Mouse (Mus musculus): ENCODE measurements around the gene Fmnl2. TPM values are rescaled to one million over a fixed set of nuclear protein-coding genes. Genes with fewer than 3 reads are reported as not detected.

Gene Fmnl2
- polyA plus RNA-seq, 1 experiment from 2014 or later: 10.2 TPM

DNA sequence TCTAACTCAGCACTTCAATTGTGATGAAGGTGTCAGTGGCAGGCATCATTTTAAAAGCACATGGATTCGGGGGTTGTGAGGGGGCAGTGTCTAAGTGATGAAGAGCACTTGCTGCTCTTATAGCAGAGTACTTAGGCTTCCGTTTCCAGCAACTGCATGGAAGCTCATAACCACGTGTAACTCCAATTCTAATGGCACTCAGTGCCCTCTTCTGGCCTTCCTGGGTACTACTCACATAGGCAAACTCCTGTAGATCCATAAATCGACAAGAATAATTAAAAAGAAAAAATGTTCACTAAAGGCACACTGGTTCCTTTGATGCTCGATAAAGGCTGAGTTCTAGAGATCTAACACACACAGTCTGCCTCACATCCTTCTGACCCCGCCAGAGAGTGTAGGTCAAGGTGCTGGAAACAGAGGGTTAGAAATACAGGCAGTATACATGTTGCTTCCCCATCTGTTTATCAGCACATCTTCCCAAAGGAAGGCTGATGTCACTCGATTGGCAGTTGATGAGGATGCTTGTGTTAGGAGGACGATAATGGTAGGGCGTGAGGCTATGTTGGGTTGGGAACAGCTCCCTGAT, 228.1 kb downstream of the Fmnl2 start:
- no peaks in the 10 kb centered on the region for H3K36me3 ChIP-seq (ENCODE audit: control insufficient read depth, insufficient read depth, low read length)
- no peak overlapping the region for H3K4me3 ChIP-seq (ENCODE audit: low read depth, low read length)
- H3K27me3 ChIP-seq (ENCODE audit: control insufficient read depth, insufficient read depth, low read length): no peaks in the 10 kb centered on the region
- H3K9me3 ChIP-seq (ENCODE audit: control insufficient read depth, low read depth, low read length): no peaks in the 10 kb centered on the region
- H3K9ac ChIP-seq (replicated peaks; ENCODE audit: low read depth, low read length): no peak overlapping the region
- WGBS: 57% methylated on average over 9 of the region's 9 CpGs
- no peak for ATAC-seq (ENCODE audit: insufficient number of reproducible peaks, insufficient read depth, low FRiP score, low read depth)
- no peak overlapping the region for H3K27ac ChIP-seq (ENCODE audit: low read length)
- H3K4me1 ChIP-seq (ENCODE audit: control insufficient read depth, insufficient read depth, low read length): no peaks in the 10 kb centered on the region
- H3K4me2 ChIP-seq (replicated peaks; ENCODE audit: low read depth, low read length): no peak overlapping the region

DNA sequence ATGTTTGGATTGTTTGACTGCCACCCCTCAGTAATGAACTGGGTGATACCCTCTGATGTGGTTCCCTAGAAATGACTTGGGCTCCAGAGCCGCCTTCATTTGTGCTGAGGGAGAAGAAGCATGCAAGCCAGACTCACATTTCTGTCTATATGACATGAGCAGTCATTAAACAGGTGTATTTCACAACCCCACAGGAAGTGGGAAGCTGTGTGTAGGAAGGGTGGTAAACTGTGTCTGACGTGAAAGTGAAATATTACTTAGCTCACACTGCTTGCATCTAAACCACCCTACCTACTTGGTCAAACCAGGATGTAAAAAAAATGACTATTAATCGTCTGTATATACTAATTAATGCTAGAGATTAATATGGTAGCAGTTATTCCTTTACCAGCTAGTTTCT, 231.1 kb downstream of the Fmnl2 start:
- Histone ChIP-seq H3K4me2 (replicated peaks; ENCODE audit: low read depth, low read length) (no peak overlapping the region), H3K27ac (ENCODE audit: low read length) (no peak overlapping the region), H3K9ac (replicated peaks; ENCODE audit: low read depth, low read length) (no peak overlapping the region), H3K4me3 (ENCODE audit: low read depth, low read length) (no peak overlapping the region), H3K36me3 (ENCODE audit: control insufficient read depth, insufficient read depth, low read length) (no peaks in the 10 kb centered on the region), H3K27me3 (ENCODE audit: control insufficient read depth, insufficient read depth, low read length) (no peaks in the 10 kb centered on the region), H3K9me3 (ENCODE audit: control insufficient read depth, low read depth, low read length) (no peaks in the 10 kb centered on the region), H3K4me1 (ENCODE audit: control insufficient read depth, insufficient read depth, low read length) (no peaks in the 10 kb centered on the region)
- 83% methylated on average over 3 of the region's 3 CpGs for WGBS
- no peak for ATAC-seq (ENCODE audit: insufficient number of reproducible peaks, insufficient read depth, low FRiP score, low read depth)

GRCm38 (mm10) chr2:53095031-53095430, 237.4 kb downstream of the Fmnl2 start:
- H3K9me3 ChIP-seq (ENCODE audit: control insufficient read depth, low read depth, low read length): no peaks in the 10 kb centered on the region
- no peaks in the 10 kb centered on the region for H3K36me3 ChIP-seq (ENCODE audit: control insufficient read depth, insufficient read depth, low read length)
- no peak for ATAC-seq (ENCODE audit: insufficient number of reproducible peaks, insufficient read depth, low FRiP score, low read depth)
- H3K27ac ChIP-seq (ENCODE audit: low read length): no peak overlapping the region
- H3K9ac ChIP-seq (replicated peaks; ENCODE audit: low read depth, low read length): no peak overlapping the region
- H3K4me2 ChIP-seq (replicated peaks; ENCODE audit: low read depth, low read length): no peak overlapping the region
- WGBS: 87% methylated on average over 9 of the region's 9 CpGs
- H3K4me1 ChIP-seq (ENCODE audit: control insufficient read depth, insufficient read depth, low read length): no peaks in the 10 kb centered on the region
- H3K27me3 ChIP-seq (ENCODE audit: control insufficient read depth, insufficient read depth, low read length): no peaks in the 10 kb centered on the region
- no peak overlapping the region for H3K4me3 ChIP-seq (ENCODE audit: low read depth, low read length)

- Histone ChIP-seq H3K9me3 (ENCODE audit: control insufficient read depth, low read depth, low read length) (no peaks in the 10 kb centered on the region), H3K36me3 (ENCODE audit: control insufficient read depth, insufficient read depth, low read length) (no peaks in the 10 kb centered on the region), H3K4me2 (replicated peaks; ENCODE audit: low read depth, low read length) (no peak overlapping the region), H3K4me3 (ENCODE audit: low read depth, low read length) (no peak overlapping the region), H3K4me1 (ENCODE audit: control insufficient read depth, insufficient read depth, low read length) (no peaks in the 10 kb centered on the region), H3K9ac (replicated peaks; ENCODE audit: low read depth, low read length) (no peak overlapping the region), H3K27ac (ENCODE audit: low read length) (no peak overlapping the region), H3K27me3 (ENCODE audit: control insufficient read depth, insufficient read depth, low read length) (no peaks in the 10 kb centered on the region)
- 91% methylated on average over 3 of the region's 3 CpGs for WGBS
- ATAC-seq (ENCODE audit: insufficient number of reproducible peaks, insufficient read depth, low FRiP score, low read depth): no peak
Measured at GRCm38 (mm10) chr2:53095489-53095888, 237.8 kb downstream of the Fmnl2 start.

DNA sequence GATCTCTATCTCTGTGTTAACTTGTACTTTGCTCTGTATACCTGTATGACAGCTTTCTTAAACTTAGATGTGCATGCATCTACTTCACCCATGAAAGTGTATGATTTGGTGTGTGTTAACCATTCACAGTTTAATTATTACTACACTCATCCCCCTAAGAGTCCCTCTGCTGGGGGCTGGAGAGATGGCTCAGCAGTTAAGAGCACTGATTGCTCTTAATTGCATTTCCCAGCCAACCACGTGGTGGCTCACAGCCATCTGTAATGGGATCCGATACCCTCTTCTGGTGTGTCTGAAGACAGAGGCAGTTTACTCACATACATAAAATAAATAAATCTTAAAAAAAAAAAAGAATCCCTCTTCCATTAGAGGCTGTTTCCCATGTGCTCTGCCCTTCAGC, 242.4 kb downstream of the Fmnl2 start:
- ATAC-seq (ENCODE audit: insufficient number of reproducible peaks, insufficient read depth, low FRiP score, low read depth): no peak
- H3K27me3 ChIP-seq (ENCODE audit: control insufficient read depth, insufficient read depth, low read length): no peaks in the 10 kb centered on the region
- H3K4me3 ChIP-seq (ENCODE audit: low read depth, low read length): no peak overlapping the region
- H3K9ac ChIP-seq (replicated peaks; ENCODE audit: low read depth, low read length): no peak overlapping the region
- H3K9me3 ChIP-seq (ENCODE audit: control insufficient read depth, low read depth, low read length): no peaks in the 10 kb centered on the region
- no peak overlapping the region for H3K4me2 ChIP-seq (replicated peaks; ENCODE audit: low read depth, low read length)
- WGBS: 30% methylated on average over 2 of the region's 2 CpGs
- no peak overlapping the region for H3K27ac ChIP-seq (ENCODE audit: low read length)
- H3K4me1 ChIP-seq (ENCODE audit: control insufficient read depth, insufficient read depth, low read length): no peaks in the 10 kb centered on the region
- H3K36me3 ChIP-seq (ENCODE audit: control insufficient read depth, insufficient read depth, low read length): no peaks in the 10 kb centered on the region

DNA sequence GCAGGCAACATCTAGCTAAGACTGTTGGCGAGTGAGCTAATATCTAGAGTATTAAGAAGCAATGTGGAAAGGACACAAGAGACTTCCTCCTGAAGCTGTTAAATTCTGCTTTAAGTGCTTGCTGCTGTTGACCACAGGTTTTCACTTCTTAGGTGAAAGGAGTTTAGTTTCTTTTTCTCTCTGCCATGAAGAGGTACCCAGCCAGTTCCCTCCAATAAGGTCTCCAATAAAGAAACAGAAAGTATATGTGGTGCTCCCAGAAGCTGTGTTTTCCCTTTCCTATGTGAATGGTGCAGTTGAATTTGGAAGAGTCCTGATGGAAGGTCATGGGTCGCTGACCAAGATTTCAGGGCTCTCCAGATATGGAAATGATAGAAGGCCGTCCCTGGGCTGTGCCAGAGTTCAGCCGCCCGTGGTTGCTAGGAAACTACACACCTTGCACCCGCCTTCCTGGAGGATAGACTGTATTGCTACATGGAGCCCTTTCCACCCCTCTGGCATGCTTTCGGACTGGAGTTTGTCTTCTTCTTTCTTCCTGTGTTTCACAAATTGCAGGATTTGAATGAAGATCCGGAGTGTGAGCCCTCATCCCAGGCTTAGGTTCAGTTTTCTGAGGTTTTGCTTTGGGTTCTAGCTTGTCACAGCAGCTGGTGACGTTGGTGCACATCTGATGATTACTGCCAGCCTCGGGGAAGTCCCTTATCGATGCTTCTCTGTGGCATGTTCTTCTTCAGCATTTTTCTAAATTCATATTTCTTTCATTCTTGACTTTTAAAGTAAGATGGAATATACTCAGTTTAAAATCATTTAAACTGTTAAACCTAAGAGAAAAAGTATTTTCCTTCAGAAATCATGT, 244.5 kb downstream of the Fmnl2 start:
- H3K4me1 ChIP-seq (ENCODE audit: control insufficient read depth, insufficient read depth, low read length): no peaks in the 10 kb centered on the region
- no peak overlapping the region for H3K4me2 ChIP-seq (replicated peaks; ENCODE audit: low read depth, low read length)
- H3K9me3 ChIP-seq (ENCODE audit: control insufficient read depth, low read depth, low read length): no peaks in the 10 kb centered on the region
- H3K4me3 ChIP-seq (ENCODE audit: low read depth, low read length): no peak overlapping the region
- no peaks in the 10 kb centered on the region for H3K27me3 ChIP-seq (ENCODE audit: control insufficient read depth, insufficient read depth, low read length)
- H3K9ac ChIP-seq (replicated peaks; ENCODE audit: low read depth, low read length): no peak overlapping the region
- peaks cover 8% of the 10 kb centered on the region; the same call in 1 of the 2 replicates for H3K36me3 ChIP-seq (ENCODE audit: control insufficient read depth, insufficient read depth, low read length)
- WGBS: 88% methylated on average over 11 of the region's 11 CpGs
- H3K27ac ChIP-seq (ENCODE audit: low read length): no peak overlapping the region
- no peak for ATAC-seq (ENCODE audit: insufficient number of reproducible peaks, insufficient read depth, low FRiP score, low read depth)

DNA sequence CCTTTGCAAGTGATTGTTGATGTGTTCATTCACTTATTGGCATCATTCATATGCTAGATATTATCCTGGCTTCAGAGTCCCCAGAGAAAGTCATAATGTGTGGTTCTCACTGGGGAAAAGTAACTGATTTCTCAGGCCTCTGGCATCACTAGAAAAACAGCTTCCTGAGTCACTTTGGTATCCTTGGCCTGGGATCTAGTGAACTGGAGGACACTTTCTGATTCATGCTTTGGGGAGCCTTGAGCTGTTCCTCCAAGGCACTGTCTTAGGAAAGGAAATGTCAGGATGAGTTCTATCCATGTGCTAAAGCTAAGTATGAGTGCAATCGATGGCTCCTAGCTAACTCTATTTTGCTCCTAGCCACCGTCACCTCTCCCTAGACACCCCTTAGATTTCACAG, 245.2 kb downstream of the Fmnl2 start:
- Histone ChIP-seq H3K27ac (ENCODE audit: low read length) (no peak overlapping the region), H3K9ac (replicated peaks; ENCODE audit: low read depth, low read length) (no peak overlapping the region), H3K36me3 (ENCODE audit: control insufficient read depth, insufficient read depth, low read length) (peaks cover 14% of the 10 kb centered on the region; the same call in 1 of the 2 replicates), H3K4me1 (ENCODE audit: control insufficient read depth, insufficient read depth, low read length) (no peaks in the 10 kb centered on the region), H3K27me3 (ENCODE audit: control insufficient read depth, insufficient read depth, low read length) (no peaks in the 10 kb centered on the region), H3K4me2 (replicated peaks; ENCODE audit: low read depth, low read length) (no peak overlapping the region), H3K4me3 (ENCODE audit: low read depth, low read length) (no peak overlapping the region), H3K9me3 (ENCODE audit: control insufficient read depth, low read depth, low read length) (no peaks in the 10 kb centered on the region)
- no peak for ATAC-seq (ENCODE audit: insufficient number of reproducible peaks, insufficient read depth, low FRiP score, low read depth)
- 94% methylated on average over 2 of the region's 2 CpGs for WGBS

GRCm38 (mm10) chr2:53105408-53105807, 247.7 kb downstream of the Fmnl2 start:
- WGBS: 85% methylated on average over 10 of the region's 10 CpGs
- Histone ChIP-seq H3K9ac (replicated peaks; ENCODE audit: low read depth, low read length) (no peak overlapping the region), H3K27me3 (ENCODE audit: control insufficient read depth, insufficient read depth, low read length) (no peaks in the 10 kb centered on the region), H3K4me2 (replicated peaks; ENCODE audit: low read depth, low read length) (no peak overlapping the region), H3K27ac (ENCODE audit: low read length) (no peak overlapping the region), H3K4me3 (ENCODE audit: low read depth, low read length) (no peak overlapping the region), H3K9me3 (ENCODE audit: control insufficient read depth, low read depth, low read length) (no peaks in the 10 kb centered on the region), H3K36me3 (ENCODE audit: control insufficient read depth, insufficient read depth, low read length) (peaks cover 14% of the 10 kb centered on the region), H3K4me1 (ENCODE audit: control insufficient read depth, insufficient read depth, low read length) (no peaks in the 10 kb centered on the region)
- no peak for ATAC-seq (ENCODE audit: insufficient number of reproducible peaks, insufficient read depth, low FRiP score, low read depth)

Data from stomach, embryonic 14.5 days (tissue).